Mouse (Mus musculus) urinary bladder, postnatal 10 days (tissue): ENCODE measurements around the gene A530032D15Rik.
"Not testable (repeated sequence)": the region's sequence is repeated elsewhere in the genome, so short reads cannot be mapped to it uniquely, and the experiment has no call there.

Experiments used
- DNase-seq: peaks from one replicate; pipeline ENCODE4 v3.0.0; 2022; ENCODE audit warnings: low spot score

The A530032D15Rik gene

DNA sequence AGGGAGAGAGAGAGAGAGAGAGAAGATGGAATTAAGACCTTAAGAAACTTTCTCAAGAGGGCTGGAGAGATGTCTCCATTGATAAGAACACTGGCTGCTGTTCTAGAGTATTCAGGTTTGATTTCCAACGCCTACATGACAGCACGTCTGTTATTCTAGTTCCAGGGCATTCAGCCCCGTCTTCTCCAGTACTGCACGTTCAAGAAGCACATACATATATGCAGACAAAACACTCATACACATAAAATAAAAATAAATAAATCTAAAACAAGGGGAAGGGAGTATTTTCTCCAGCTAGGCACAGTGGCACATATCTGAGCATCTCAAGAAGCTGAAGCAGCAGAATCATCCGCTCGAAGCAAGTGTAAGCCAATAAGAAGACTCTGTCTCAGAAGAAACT is 73.9 kb downstream of the A530032D15Rik start:
- DNase-seq = not testable (repeated sequence)

DNA sequence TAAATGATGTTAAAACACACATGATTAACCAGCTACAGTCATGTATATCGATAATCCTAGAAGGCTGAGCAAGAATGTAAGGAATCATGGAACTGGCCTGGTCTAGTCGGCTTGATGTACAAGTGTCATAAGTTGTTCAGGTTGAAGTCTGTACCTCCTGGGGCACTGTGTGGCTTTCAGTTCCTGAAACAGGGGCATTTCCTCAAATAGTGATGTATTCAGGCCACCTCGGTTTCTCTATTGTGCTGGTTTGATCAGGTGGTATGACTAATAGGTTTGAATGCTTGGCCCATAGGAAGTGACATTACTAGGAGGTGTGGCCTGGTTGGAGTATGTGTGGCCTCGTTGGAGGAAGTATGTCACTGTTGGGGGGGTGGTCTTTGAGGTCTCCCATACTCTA is 75.3 kb downstream of the A530032D15Rik start:
- DNase-seq = not testable (repeated sequence)

DNA sequence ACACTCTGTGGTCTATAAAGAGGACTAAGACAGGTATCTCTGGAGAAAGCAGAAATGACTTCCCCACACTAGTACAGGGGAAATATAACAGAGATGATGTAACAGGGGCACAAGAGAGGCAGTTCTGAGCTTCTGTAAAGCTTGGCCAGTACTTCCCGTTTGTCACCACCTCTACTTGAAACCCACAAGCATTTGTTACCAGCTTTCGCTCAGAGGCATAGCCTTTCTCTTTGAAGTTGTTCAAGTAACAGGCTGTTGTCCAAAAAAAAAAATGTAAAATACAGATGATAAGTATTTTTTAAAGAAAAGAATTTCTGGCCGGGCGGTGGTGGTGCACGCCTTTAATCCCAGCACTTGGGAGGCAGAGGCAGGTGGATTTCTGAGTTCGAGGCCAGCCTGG is 76.0 kb downstream of the A530032D15Rik start:
- DNase-seq = not testable (repeated sequence)
